Mouse (Mus musculus): ENCODE results near the gene Tmem242. TPM values are rescaled to one million over a fixed set of nuclear protein-coding genes. Genes with fewer than 3 reads are reported as not detected.

Tmem242 gene
- total RNA-seq, 2 experiments from 2014 or later: 86.9 to 88.1 TPM

GRCm38 (mm10) chr17:5419771-5420518 lies 20.1 kb downstream of the Tmem242 start:
- intact Hi-C loops (cut with DNase I): no loop called here
- no peak for DNase-seq (ENCODE audit: extremely low spot score in 1 of 2, low spot score in 2 of 2)

- intact Hi-C loops (cut with DNase I): no loop called here
- DNase-seq (ENCODE audit: extremely low spot score in 1 of 2, low spot score in 2 of 2): no peak
Measured at GRCm38 (mm10) chr17:5419056-5419455, 21.0 kb downstream of the Tmem242 start.

GRCm38 (mm10) chr17:5418545-5418944 lies 21.5 kb downstream of the Tmem242 start, which contains the start of gene Ldhal6b:
Gene Ldhal6b (minus strand): TSS chr17:5418767.
- no peak for DNase-seq (ENCODE audit: extremely low spot score in 1 of 2, low spot score in 2 of 2)
- intact Hi-C loops (cut with DNase I): no loop called here

- intact Hi-C loops (cut with DNase I): no loop called here
Measured at GRCm38 (mm10) chr17:5416518-5416917, 23.5 kb downstream of the Tmem242 start.

GRCm38 (mm10) chr17:5414041-5414440 lies 26.0 kb downstream of the Tmem242 start:
- intact Hi-C loops (cut with DNase I): no loop called here
- DNase-seq (ENCODE audit: extremely low spot score in 1 of 2, low spot score in 2 of 2): no peak

More at GRCm38 (mm10) chr17:5416518-5416917, 23.5 kb downstream of the Tmem242 start:
- no peak for DNase-seq (ENCODE audit: extremely low spot score in 1 of 2, low spot score in 2 of 2)

GRCm38 (mm10) chr17:5413350-5413749 lies 26.7 kb downstream of the Tmem242 start:
- intact Hi-C loops (cut with DNase I): no loop called here
- no peak for DNase-seq (ENCODE audit: extremely low spot score in 1 of 2, low spot score in 2 of 2)

- DNase-seq (ENCODE audit: extremely low spot score in 1 of 2, low spot score in 2 of 2): no peak
- intact Hi-C loops (cut with DNase I): no loop called here
Measured at GRCm38 (mm10) chr17:5412740-5413139, 27.3 kb downstream of the Tmem242 start.

GRCm38 (mm10) chr17:5412301-5412700 lies 27.8 kb downstream of the Tmem242 start:
- intact Hi-C loops (cut with DNase I): no loop called here
- DNase-seq (ENCODE audit: extremely low spot score in 1 of 2, low spot score in 2 of 2): no peak

- DNase-seq (ENCODE audit: extremely low spot score in 1 of 2, low spot score in 2 of 2): no peak
- intact Hi-C loops (cut with DNase I): no loop called here
Measured at GRCm38 (mm10) chr17:5411205-5411604, 28.9 kb downstream of the Tmem242 start.

- intact Hi-C loops (cut with DNase I): no loop called here
- DNase-seq (ENCODE audit: extremely low spot score in 1 of 2, low spot score in 2 of 2): no peak
Measured at GRCm38 (mm10) chr17:5410336-5410735, 29.7 kb downstream of the Tmem242 start.

GRCm38 (mm10) chr17:5407030-5407429 lies 33.0 kb downstream of the Tmem242 start:
- DNase-seq (ENCODE audit: extremely low spot score in 1 of 2, low spot score in 2 of 2): no peak
- intact Hi-C loops (cut with DNase I): no loop called here

- intact Hi-C loops (cut with DNase I): no loop called here
- no peak for DNase-seq (ENCODE audit: extremely low spot score in 1 of 2, low spot score in 2 of 2)
Measured at GRCm38 (mm10) chr17:5406566-5406965, 33.5 kb downstream of the Tmem242 start.

- intact Hi-C loops (cut with DNase I): no loop called here
- DNase-seq (ENCODE audit: extremely low spot score in 1 of 2, low spot score in 2 of 2): no peak
Measured at GRCm38 (mm10) chr17:5403885-5404284, 36.2 kb downstream of the Tmem242 start.

GRCm38 (mm10) chr17:5402624-5403023 lies 37.4 kb downstream of the Tmem242 start:
- peak; percentile 50 to 81 for DNase-seq (ENCODE audit: extremely low spot score in 1 of 2, low spot score in 2 of 2)
- intact Hi-C loops (cut with DNase I): no loop called here

GRCm38 (mm10) chr17:5402069-5402468 lies 38.0 kb downstream of the Tmem242 start:
- peak; percentile 37 to 84 for DNase-seq (ENCODE audit: extremely low spot score in 1 of 2, low spot score in 2 of 2)
- intact Hi-C loops (cut with DNase I): no loop called here

- intact Hi-C loops (cut with DNase I): no loop called here
- no peak for DNase-seq (ENCODE audit: extremely low spot score in 1 of 2, low spot score in 2 of 2)
Measured at GRCm38 (mm10) chr17:5401288-5401687, 38.8 kb downstream of the Tmem242 start.

- intact Hi-C loops (cut with DNase I): no loop called here
- peak in 1 of 2 experiments; percentile 61 for DNase-seq (ENCODE audit: extremely low spot score in 1 of 2, low spot score in 2 of 2)
Measured at GRCm38 (mm10) chr17:5400435-5401090, 39.5 kb downstream of the Tmem242 start.

GRCm38 (mm10) chr17:5397148-5398007 lies 42.7 kb downstream of the Tmem242 start:
- intact Hi-C loops (cut with DNase I): loop anchor here (5.0 to 10.0 kb wide), 3 partner anchors 70 to 193 kb away; no protein-coding TSS in a partner anchor
- peak; percentile 87 to 89 for DNase-seq (ENCODE audit: extremely low spot score in 1 of 2, low spot score in 2 of 2)

GRCm38 (mm10) chr17:5396213-5396612 lies 43.8 kb downstream of the Tmem242 start:
- no peak for DNase-seq (ENCODE audit: extremely low spot score in 1 of 2, low spot score in 2 of 2)
- intact Hi-C loops (cut with DNase I): loop anchor here (5.0 to 10.0 kb wide), 3 partner anchors 69 to 191 kb away; no protein-coding TSS in a partner anchor

Data from left cerebral cortex, postnatal 10 days (tissue).